Mouse (Mus musculus) embryonic facial prominence, embryonic 15.5 days (tissue): Measurements from ENCODE around the gene Klhl29. TPM values are rescaled to one million over a fixed set of nuclear protein-coding genes. Genes with fewer than 3 reads are reported as not detected.

Experiments used
- ATAC-seq: fragments of 200-750 bp; cut with Nextera tagmentation; 2 replicates; pipeline ENCODE4 v1.8.0; 2017; ENCODE audit warnings: low read depth, moderate TSS enrichment; ENCODE audit not compliant: insufficient number of reproducible peaks, low FRiP score, low TSS enrichment
- H3K27ac ChIP-seq: fragments of 300-500 bp; sonication (generic); replicated peaks from 2 replicates; pipeline ENCODE4 v1.5.1; 2015; ENCODE audit warnings: mild to moderate bottlenecking, inconsistent platforms
- H3K27me3 ChIP-seq: fragments of 300-500 bp; sonication (generic); 2 replicates; pipeline ENCODE4 v1.6.1; 2015; ENCODE audit warnings: inconsistent platforms
- H3K36me3 ChIP-seq: fragments of 300-500 bp; sonication (generic); 2 replicates; pipeline ENCODE4 v1.6.1; 2015; ENCODE audit warnings: mild to moderate bottlenecking, inconsistent platforms
- H3K4me1 ChIP-seq: fragments of 300-500 bp; sonication (generic); 2 replicates; pipeline ENCODE4 v1.6.1; 2015; ENCODE audit warnings: inconsistent platforms
- H3K4me2 ChIP-seq: fragments of 300-500 bp; sonication (generic); replicated peaks from 2 replicates; pipeline ENCODE4 v1.6.1; 2015; ENCODE audit warnings: mild to moderate bottlenecking, inconsistent platforms
- H3K4me3 ChIP-seq: fragments of 300-500 bp; sonication (generic); replicated peaks from 2 replicates; pipeline ENCODE4 v1.5.1; 2015; ENCODE audit warnings: mild to moderate bottlenecking, inconsistent platforms
- H3K9ac ChIP-seq: fragments of 300-500 bp; sonication (generic); 2 replicates; pipeline ENCODE4 v1.6.1; 2015; ENCODE audit warnings: inconsistent platforms
- H3K9me3 ChIP-seq: fragments of 300-500 bp; sonication (generic); replicated peaks from 2 replicates; pipeline ENCODE4 v1.6.1; 2016; ENCODE audit warnings: inconsistent platforms
- WGBS: fragments of 180-500 bp; shearing (Covaris S2); methylation state at CpG from one replicate; pipeline ENCODE4 v1.1.7; 2015; 5-methylcytosine and 5-hydroxymethylcytosine counted together
- polyA plus RNA-seq: library from polyadenylated mRNA; unstranded; fragments of >200 nt; fragmentation: Nextera tagmentation; extraction: Ambion mirVana; gene quantifications from 2 replicates; pipeline ENCODE4 v1.2.1, GENCODE M21; 2015

Klhl29 gene
- polyA plus RNA-seq, 1 experiment from 2014 or later = 1.5 TPM

- no peak for ATAC-seq
- no peak overlapping the region for H3K27ac ChIP-seq
- no peak overlapping the region for H3K9ac ChIP-seq
- H3K4me2 ChIP-seq = no peak overlapping the region
- no peaks in the 10 kb centered on the region for H3K9me3 ChIP-seq
- WGBS = 34% methylated on average over 7 of the region's 7 CpGs
- no peaks in the 10 kb centered on the region for H3K36me3 ChIP-seq
- peaks cover 20% of the 10 kb centered on the region for H3K4me1 ChIP-seq
- H3K4me3 ChIP-seq = no peak overlapping the region
- H3K27me3 ChIP-seq = no peaks in the 10 kb centered on the region
Observed at GRCm38 (mm10) chr12:5250042-5250441, 125.4 kb downstream of the Klhl29 start.

- no peaks in the 10 kb centered on the region for H3K27me3 ChIP-seq
- no peak overlapping the region for H3K9ac ChIP-seq
- no peaks in the 10 kb centered on the region for H3K36me3 ChIP-seq
- H3K27ac ChIP-seq = no peak overlapping the region
- 79% methylated on average over 13 of the region's 13 CpGs for WGBS
- H3K4me3 ChIP-seq = no peak overlapping the region
- ATAC-seq = no peak
- no peak overlapping the region for H3K4me2 ChIP-seq
- H3K4me1 ChIP-seq = peaks cover 22% of the 10 kb centered on the region
- H3K9me3 ChIP-seq = no peaks in the 10 kb centered on the region
Observed at GRCm38 (mm10) chr12:5249068-5249467, 126.4 kb downstream of the Klhl29 start.

GRCm38 (mm10) chr12:5247505-5247904 lies 128.0 kb downstream of the Klhl29 start:
- Histone ChIP-seq H3K4me2 (no peak overlapping the region), H3K9me3 (no peaks in the 10 kb centered on the region), H3K36me3 (no peaks in the 10 kb centered on the region), H3K4me3 (no peak overlapping the region), H3K27ac (no peak overlapping the region), H3K9ac (no peak overlapping the region), H3K4me1 (peaks cover 28% of the 10 kb centered on the region), H3K27me3 (no peaks in the 10 kb centered on the region)
- WGBS = 52% methylated on average over 6 of the region's 6 CpGs
- no peak for ATAC-seq

DNA sequence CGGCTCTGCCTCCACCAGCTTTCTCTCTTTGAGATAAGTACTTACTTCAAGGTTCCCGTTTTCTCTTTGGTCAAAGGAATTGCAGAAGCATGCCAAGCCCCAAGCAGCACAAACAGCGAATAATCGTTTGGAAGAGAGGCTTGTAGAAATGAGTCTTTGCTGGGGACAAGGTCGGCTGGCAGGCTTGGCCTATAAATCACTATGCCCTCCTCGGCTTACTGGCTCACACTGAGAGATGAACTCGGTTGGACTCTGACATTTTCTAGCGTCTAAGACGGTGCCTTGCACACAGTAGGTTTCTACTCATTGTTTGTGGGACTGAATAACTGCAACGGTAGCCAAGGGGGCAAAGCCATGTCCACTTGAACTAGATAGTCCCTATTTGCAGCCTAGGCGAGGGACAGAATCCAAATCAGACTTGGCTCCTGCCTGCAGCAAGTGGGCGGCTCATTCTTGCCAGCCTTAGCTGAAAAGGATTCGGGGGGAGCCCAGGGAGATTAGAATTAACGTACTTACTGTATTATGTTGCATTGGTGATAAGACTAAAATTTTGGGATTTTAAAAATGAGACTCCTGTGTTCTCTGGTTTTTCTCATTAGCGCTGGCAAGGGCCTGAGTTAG lies 128.7 kb downstream of the Klhl29 start:
- Histone ChIP-seq H3K27me3 (no peaks in the 10 kb centered on the region), H3K9ac (no peak overlapping the region), H3K4me2 (no peak overlapping the region), H3K4me1 (peaks cover 32% of the 10 kb centered on the region), H3K36me3 (no peaks in the 10 kb centered on the region), H3K4me3 (no peak overlapping the region), H3K9me3 (no peaks in the 10 kb centered on the region), H3K27ac (no peak overlapping the region)
- WGBS = 75% methylated on average over 15 of the region's 15 CpGs
- no peak for ATAC-seq

DNA sequence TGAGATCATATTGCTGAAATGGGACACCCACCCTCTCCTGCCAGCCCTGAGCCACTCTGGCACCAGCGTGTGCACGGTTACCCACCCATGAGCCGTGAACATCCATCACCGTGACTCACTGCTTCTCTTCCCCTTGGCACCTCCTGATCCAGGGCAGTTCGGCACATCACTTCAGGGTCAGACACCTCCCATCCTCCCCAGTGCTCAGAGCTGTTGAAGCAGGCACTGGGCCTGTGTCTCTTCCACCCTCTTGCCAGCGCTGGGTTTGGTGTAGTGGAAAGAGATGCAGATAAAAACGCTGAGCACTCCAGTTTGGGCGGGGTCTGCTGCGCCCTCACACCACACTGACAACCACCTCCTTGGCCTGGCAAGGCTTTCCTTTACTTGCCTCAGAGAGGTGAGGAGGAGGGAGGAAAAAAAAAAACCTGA lies 129.3 kb downstream of the Klhl29 start:
- Histone ChIP-seq H3K27ac (no peak overlapping the region), H3K4me2 (no peak overlapping the region), H3K9me3 (no peaks in the 10 kb centered on the region), H3K27me3 (no peaks in the 10 kb centered on the region), H3K9ac (no peak overlapping the region), H3K4me3 (no peak overlapping the region), H3K36me3 (no peaks in the 10 kb centered on the region), H3K4me1 (peaks cover 32% of the 10 kb centered on the region)
- WGBS = 74% methylated on average over 9 of the region's 9 CpGs
- no peak for ATAC-seq

GRCm38 (mm10) chr12:5245207-5245597 lies 130.3 kb downstream of the Klhl29 start:
- H3K4me1 ChIP-seq = peaks cover 33% of the 10 kb centered on the region
- no peaks in the 10 kb centered on the region for H3K27me3 ChIP-seq
- no peak overlapping the region for H3K9ac ChIP-seq
- no peak overlapping the region for H3K27ac ChIP-seq
- no peak overlapping the region for H3K4me2 ChIP-seq
- H3K9me3 ChIP-seq = no peaks in the 10 kb centered on the region
- WGBS = 59% methylated on average over 4 of the region's 4 CpGs
- H3K36me3 ChIP-seq = no peaks in the 10 kb centered on the region
- H3K4me3 ChIP-seq = no peak overlapping the region
- no peak; the same call in 1 of the 2 replicates for ATAC-seq

DNA sequence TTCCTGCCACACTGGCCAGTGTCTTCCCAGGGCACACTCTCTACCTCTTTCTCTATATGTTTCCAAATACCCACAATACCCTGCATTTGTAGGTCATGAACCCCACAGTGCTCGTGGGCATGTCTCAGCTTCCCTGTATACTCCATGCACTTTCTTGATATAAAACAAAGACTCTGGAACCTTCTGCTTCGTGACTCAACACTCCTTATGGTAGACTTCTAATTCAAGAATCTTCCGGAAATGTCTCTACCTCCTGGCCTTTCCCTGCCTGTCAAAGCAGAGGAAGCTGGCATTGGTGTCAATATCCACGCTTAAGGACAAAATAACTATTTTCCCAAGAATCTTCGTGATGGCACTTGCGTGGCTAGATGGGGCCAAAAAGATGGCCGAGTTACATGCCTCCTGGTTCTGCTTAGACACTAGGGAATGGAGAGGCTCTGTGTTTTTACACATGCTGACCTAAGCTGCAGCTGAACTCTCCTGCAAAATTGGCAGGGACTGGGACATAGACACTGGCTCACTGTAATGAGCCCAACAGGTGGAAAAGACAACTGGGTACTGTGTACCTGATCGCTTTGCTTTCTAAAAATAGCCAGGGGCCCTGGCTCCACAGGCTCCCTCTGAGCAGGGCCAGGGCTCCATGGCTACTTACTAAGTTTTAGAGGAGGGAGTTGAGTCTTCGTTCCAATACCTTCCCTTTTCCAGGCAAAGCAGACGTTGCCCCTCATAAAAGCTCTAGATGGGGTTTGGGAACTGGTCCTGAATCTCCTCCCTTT lies 130.9 kb downstream of the Klhl29 start:
- no peak overlapping the region for H3K4me2 ChIP-seq
- H3K9me3 ChIP-seq = no peaks in the 10 kb centered on the region
- no peaks in the 10 kb centered on the region for H3K36me3 ChIP-seq
- ATAC-seq = no peak
- H3K27ac ChIP-seq = no peak overlapping the region
- H3K9ac ChIP-seq = no peak overlapping the region
- H3K4me1 ChIP-seq = peaks cover 32% of the 10 kb centered on the region
- no peaks in the 10 kb centered on the region for H3K27me3 ChIP-seq
- H3K4me3 ChIP-seq = no peak overlapping the region
- WGBS = 84% methylated on average over 10 of the region's 10 CpGs

GRCm38 (mm10) chr12:5243867-5244266 lies 131.6 kb downstream of the Klhl29 start:
- Histone ChIP-seq H3K9me3 (no peaks in the 10 kb centered on the region), H3K36me3 (no peaks in the 10 kb centered on the region), H3K9ac (no peak overlapping the region), H3K4me1 (peaks cover 39% of the 10 kb centered on the region), H3K4me3 (no peak overlapping the region), H3K4me2 (no peak overlapping the region), H3K27ac (no peak overlapping the region), H3K27me3 (no peaks in the 10 kb centered on the region)
- WGBS = 82% methylated on average over 6 of the region's 6 CpGs
- no peak for ATAC-seq

DNA sequence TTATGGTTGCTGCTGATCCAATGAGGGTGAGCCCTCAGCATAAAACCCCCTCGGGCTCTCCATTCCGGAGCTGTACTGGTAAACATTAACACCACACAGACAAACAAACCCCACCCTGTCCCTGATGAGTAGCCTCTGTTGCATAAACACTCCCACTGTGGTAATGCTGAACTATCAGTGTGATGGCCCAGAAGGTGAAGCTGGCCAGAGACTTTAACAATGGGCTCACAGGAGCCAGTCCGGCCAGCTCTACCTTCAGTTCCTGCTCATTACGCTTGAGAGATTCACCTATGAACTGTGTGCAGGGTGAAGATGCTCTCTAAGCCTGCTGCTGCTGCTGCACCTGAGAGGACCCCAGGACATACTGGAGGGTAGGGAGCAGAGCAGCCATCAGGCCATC lies 132.0 kb downstream of the Klhl29 start:
- peaks cover 43% of the 10 kb centered on the region for H3K4me1 ChIP-seq
- WGBS = 62% methylated on average over 4 of the region's 4 CpGs

DNA sequence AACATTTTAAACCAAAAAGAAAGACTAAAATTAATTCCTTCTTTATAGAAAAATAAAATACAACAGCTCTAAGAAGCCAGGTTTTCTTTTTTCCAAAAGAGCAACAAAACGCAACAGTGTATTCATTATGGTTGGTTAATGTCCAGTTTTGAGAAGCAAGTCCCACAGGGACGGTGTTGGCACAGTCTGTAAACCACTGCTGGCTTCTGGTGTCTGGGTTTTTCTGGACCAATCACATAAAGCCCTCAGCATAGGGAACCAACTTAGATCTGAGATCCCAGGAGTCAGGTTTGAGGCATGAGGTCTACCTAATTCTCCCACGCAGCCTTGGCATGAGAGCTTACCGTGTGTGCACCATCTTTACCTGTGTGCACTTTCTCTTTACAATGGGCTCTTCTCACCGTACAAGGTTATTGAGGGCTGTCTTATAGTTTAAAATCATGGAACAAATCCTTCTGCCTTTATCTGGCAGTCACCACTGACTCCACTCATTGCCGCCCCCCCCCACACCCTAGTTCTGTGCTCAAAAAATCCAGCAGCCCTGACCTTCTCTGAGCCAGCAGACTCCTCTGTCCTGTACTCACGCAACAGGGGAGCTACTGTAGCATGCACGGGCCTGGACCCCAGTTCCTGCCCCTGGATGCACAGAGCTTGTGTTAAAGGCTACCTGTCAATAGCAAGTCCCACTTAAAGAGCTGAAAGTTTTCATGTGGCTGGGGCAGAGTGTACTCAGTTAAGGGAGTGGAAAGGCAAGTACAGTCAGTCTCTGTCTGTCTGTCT lies 132.7 kb downstream of the Klhl29 start:
- no peak overlapping the region for H3K4me3 ChIP-seq
- no peak overlapping the region for H3K27ac ChIP-seq
- H3K4me2 ChIP-seq = no peak overlapping the region
- H3K27me3 ChIP-seq = no peaks in the 10 kb centered on the region
- no peaks in the 10 kb centered on the region for H3K9me3 ChIP-seq
- no peak for ATAC-seq
- no peak overlapping the region for H3K9ac ChIP-seq
- peaks cover 44% of the 10 kb centered on the region for H3K4me1 ChIP-seq
- WGBS = 72% methylated on average over 8 of the region's 8 CpGs
- no peaks in the 10 kb centered on the region for H3K36me3 ChIP-seq

More for the DNA sequence above, 132.0 kb downstream of the Klhl29 start:
- Histone ChIP-seq H3K4me3 (no peak overlapping the region), H3K27ac (no peak overlapping the region), H3K27me3 (no peaks in the 10 kb centered on the region), H3K9ac (no peak overlapping the region), H3K4me2 (no peak overlapping the region), H3K9me3 (no peaks in the 10 kb centered on the region), H3K36me3 (no peaks in the 10 kb centered on the region)
- no peak for ATAC-seq

DNA sequence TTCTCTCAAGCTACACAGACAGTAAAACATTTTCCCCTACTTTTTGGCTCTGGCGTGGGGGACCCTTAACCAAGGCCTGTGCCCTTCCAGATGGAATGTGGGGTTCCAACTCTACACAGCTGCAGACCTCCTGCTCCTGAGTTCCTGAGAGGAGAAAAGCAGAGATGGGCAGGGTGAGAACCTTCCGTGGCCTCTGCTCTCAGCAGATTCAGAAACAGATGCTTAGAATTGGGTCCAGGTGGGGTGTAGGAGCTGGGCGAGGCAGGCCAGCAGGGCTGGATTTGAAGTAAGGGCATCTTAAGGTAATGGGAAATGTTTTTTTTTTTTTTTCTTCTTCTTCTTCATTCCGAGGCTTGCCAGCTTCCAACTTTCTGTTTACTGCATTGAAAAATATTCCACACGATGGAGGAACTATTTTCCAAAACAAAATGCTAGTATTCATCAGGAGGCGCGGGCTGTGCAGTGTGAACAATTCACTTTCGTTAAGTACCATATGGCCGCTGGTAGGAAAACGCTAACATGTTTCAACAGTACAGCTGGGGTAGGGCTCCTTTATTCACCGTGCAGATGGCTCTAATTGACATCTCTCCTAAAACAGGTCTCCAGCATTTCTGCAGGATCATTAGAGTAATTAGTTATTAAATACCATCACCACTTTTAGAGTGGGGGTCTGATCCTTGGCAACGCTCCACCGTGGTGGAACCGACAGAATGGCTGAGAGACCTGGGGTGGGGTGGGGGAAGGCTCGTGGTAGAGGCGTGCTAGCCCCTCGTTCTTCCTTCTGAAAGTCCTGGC lies 135.8 kb downstream of the Klhl29 start:
- no peak overlapping the region for H3K4me2 ChIP-seq
- no peak for ATAC-seq
- no peaks in the 10 kb centered on the region for H3K36me3 ChIP-seq
- no peaks in the 10 kb centered on the region for H3K9me3 ChIP-seq
- no peak overlapping the region for H3K9ac ChIP-seq
- no peaks in the 10 kb centered on the region for H3K27me3 ChIP-seq
- no peak overlapping the region for H3K4me3 ChIP-seq
- peaks cover 44% of the 10 kb centered on the region for H3K4me1 ChIP-seq
- 34% methylated on average over 17 of the region's 17 CpGs for WGBS
- peak overlapping the region; percentile 34; the same call in 1 of the 2 replicates for H3K27ac ChIP-seq
